Mouse (Mus musculus) megakaryocyte, embryonic 14.5 days (primary cell): ENCODE measurements around the gene Cdr2l.

Source experiments
- FLI1 ChIP-seq: IDR thresholded peaks from 2 replicates; pipeline ENCODE4 v1.6.1; 2012; ENCODE audit warnings: low read length, inconsistent platforms, mixed read lengths
- GATA1 ChIP-seq: IDR thresholded peaks from 3 replicates; pipeline ENCODE4 v1.6.1; 2012; ENCODE audit warnings: mixed read lengths, low read length, inconsistent platforms, borderline replicate concordance

GRCm38 (mm10) chr11:115437571-115438122 lies 55.9 kb downstream of the Cdr2l start:
- TF ChIP-seq GATA1, result no peak
- no peak for TF ChIP-seq FLI1
